Mouse (Mus musculus): Measurements from ENCODE around the gene 0610010F05Rik. TPM values are rescaled to one million over a fixed set of nuclear protein-coding genes. Genes with fewer than 3 reads are reported as not detected.

Gene 0610010F05Rik
- polyA plus RNA-seq, 1 experiment from 2014 or later = 172 TPM

- Histone ChIP-seq H3K4me1 (ENCODE audit: control insufficient read depth, insufficient read depth, low read length) (peaks cover 7% of the 10 kb centered on the region; the same call in 1 of the 2 replicates), H3K9me3 (ENCODE audit: control insufficient read depth, low read length) (no peaks in the 10 kb centered on the region), H3K27me3 (ENCODE audit: control insufficient read depth, insufficient read depth, low read length) (peaks cover 4% of the 10 kb centered on the region; the same call in 1 of the 2 replicates), H3K4me3 (ENCODE audit: low read depth, low read length) (peak within 1 kb of the TSS; percentile 81), H3K27ac (ENCODE audit: low read depth, low read length) (peak within 1 kb of the TSS; percentile 93), H3K4me2 (ENCODE audit: low read depth, low read length) (peak within 1 kb of the TSS; percentile 74), H3K36me3 (ENCODE audit: control insufficient read depth, insufficient read depth, low read length) (no peaks in the 10 kb centered on the region), H3K9ac (replicated peaks; ENCODE audit: low read depth, low read length) (peak within 1 kb of the TSS; percentile 80)
- ATAC-seq (ENCODE audit: low read depth) = peak; percentile 98
- WGBS = under 1% methylated on average over 49 of the region's 49 CpGs
Measured at GRCm38 (mm10) chr11:23665798-23666501, 32.5 kb upstream of the 0610010F05Rik start, which contains the start of gene Pex13. Gene Pex13 (minus strand): TSS chr11:23665959.

GRCm38 (mm10) chr11:23665311-23665786 lies 31.9 kb upstream of the 0610010F05Rik start, which contains the start of gene Pus10:
Gene Pus10 (plus strand): TSS chr11:23665674.
- WGBS = under 1% methylated on average over 34 of the region's 40 CpGs
- H3K36me3 ChIP-seq (ENCODE audit: control insufficient read depth, insufficient read depth, low read length) = no peaks in the 10 kb centered on the region

GRCm38 (mm10) chr11:23664232-23664631 lies 30.8 kb upstream of the 0610010F05Rik start:
- H3K36me3 ChIP-seq (ENCODE audit: control insufficient read depth, insufficient read depth, low read length) = no peaks in the 10 kb centered on the region
- H3K4me3 ChIP-seq (ENCODE audit: low read depth, low read length) = no peak overlapping the region
- H3K9me3 ChIP-seq (ENCODE audit: control insufficient read depth, low read length) = no peaks in the 10 kb centered on the region
- H3K4me1 ChIP-seq (ENCODE audit: control insufficient read depth, insufficient read depth, low read length) = peaks cover 7% of the 10 kb centered on the region; the same call in 1 of the 2 replicates
- no peak overlapping the region for H3K4me2 ChIP-seq (ENCODE audit: low read depth, low read length)
- ATAC-seq (ENCODE audit: low read depth) = no peak
- no peak overlapping the region for H3K27ac ChIP-seq (ENCODE audit: low read depth, low read length)
- no peak overlapping the region for H3K9ac ChIP-seq (replicated peaks; ENCODE audit: low read depth, low read length)
- H3K27me3 ChIP-seq (ENCODE audit: control insufficient read depth, insufficient read depth, low read length) = peaks cover 4% of the 10 kb centered on the region; the same call in 1 of the 2 replicates

More at GRCm38 (mm10) chr11:23665311-23665786, 31.9 kb upstream of the 0610010F05Rik start, which contains the start of gene Pus10:
- ATAC-seq (ENCODE audit: low read depth) = peak; percentile 63
- H3K27ac ChIP-seq (ENCODE audit: low read depth, low read length) = peak within 1 kb of the TSS; percentile 93
- H3K9ac ChIP-seq (replicated peaks; ENCODE audit: low read depth, low read length) = peak within 1 kb of the TSS; percentile 80
- H3K4me1 ChIP-seq (ENCODE audit: control insufficient read depth, insufficient read depth, low read length) = peaks cover 7% of the 10 kb centered on the region; the same call in 1 of the 2 replicates
- peak within 1 kb of the TSS; percentile 81 for H3K4me3 ChIP-seq (ENCODE audit: low read depth, low read length)
- peaks cover 4% of the 10 kb centered on the region; the same call in 1 of the 2 replicates for H3K27me3 ChIP-seq (ENCODE audit: control insufficient read depth, insufficient read depth, low read length)
- no peaks in the 10 kb centered on the region for H3K9me3 ChIP-seq (ENCODE audit: control insufficient read depth, low read length)
- peak within 1 kb of the TSS; percentile 74 for H3K4me2 ChIP-seq (ENCODE audit: low read depth, low read length)

- no peaks in the 10 kb centered on the region for H3K4me1 ChIP-seq (ENCODE audit: control insufficient read depth, insufficient read depth, low read length)
- H3K27me3 ChIP-seq (ENCODE audit: control insufficient read depth, insufficient read depth, low read length) = no peaks in the 10 kb centered on the region
- 93% methylated on average over 2 of the region's 2 CpGs for WGBS
- no peak for ATAC-seq (ENCODE audit: low read depth)
- H3K4me2 ChIP-seq (ENCODE audit: low read depth, low read length) = no peak overlapping the region
- H3K9me3 ChIP-seq (ENCODE audit: control insufficient read depth, low read length) = no peaks in the 10 kb centered on the region
- no peaks in the 10 kb centered on the region for H3K36me3 ChIP-seq (ENCODE audit: control insufficient read depth, insufficient read depth, low read length)
- no peak overlapping the region for H3K27ac ChIP-seq (ENCODE audit: low read depth, low read length)
- no peak overlapping the region for H3K4me3 ChIP-seq (ENCODE audit: low read depth, low read length)
- H3K9ac ChIP-seq (replicated peaks; ENCODE audit: low read depth, low read length) = no peak overlapping the region
Measured at GRCm38 (mm10) chr11:23657791-23658190, 24.4 kb upstream of the 0610010F05Rik start.

GRCm38 (mm10) chr11:23653666-23654065 lies 20.2 kb upstream of the 0610010F05Rik start:
- WGBS = 50% methylated on average over 3 of the region's 3 CpGs
- Histone ChIP-seq H3K4me3 (ENCODE audit: low read depth, low read length) (no peak overlapping the region), H3K9me3 (ENCODE audit: control insufficient read depth, low read length) (no peaks in the 10 kb centered on the region), H3K36me3 (ENCODE audit: control insufficient read depth, insufficient read depth, low read length) (peaks cover 8% of the 10 kb centered on the region; the same call in 1 of the 2 replicates), H3K27ac (ENCODE audit: low read depth, low read length) (no peak overlapping the region), H3K4me2 (ENCODE audit: low read depth, low read length) (no peak overlapping the region), H3K27me3 (ENCODE audit: control insufficient read depth, insufficient read depth, low read length) (no peaks in the 10 kb centered on the region), H3K4me1 (ENCODE audit: control insufficient read depth, insufficient read depth, low read length) (no peaks in the 10 kb centered on the region), H3K9ac (replicated peaks; ENCODE audit: low read depth, low read length) (no peak overlapping the region)
- ATAC-seq (ENCODE audit: low read depth) = no peak

- no peak overlapping the region for H3K9ac ChIP-seq (replicated peaks; ENCODE audit: low read depth, low read length)
- peaks cover 8% of the 10 kb centered on the region; the same call in 1 of the 2 replicates for H3K36me3 ChIP-seq (ENCODE audit: control insufficient read depth, insufficient read depth, low read length)
- no peaks in the 10 kb centered on the region for H3K27me3 ChIP-seq (ENCODE audit: control insufficient read depth, insufficient read depth, low read length)
- no peaks in the 10 kb centered on the region for H3K4me1 ChIP-seq (ENCODE audit: control insufficient read depth, insufficient read depth, low read length)
- 87% methylated on average over 3 of the region's 3 CpGs for WGBS
- no peak overlapping the region for H3K27ac ChIP-seq (ENCODE audit: low read depth, low read length)
- H3K4me2 ChIP-seq (ENCODE audit: low read depth, low read length) = no peak overlapping the region
- ATAC-seq (ENCODE audit: low read depth) = no peak
- H3K9me3 ChIP-seq (ENCODE audit: control insufficient read depth, low read length) = no peaks in the 10 kb centered on the region
- no peak overlapping the region for H3K4me3 ChIP-seq (ENCODE audit: low read depth, low read length)
Measured at GRCm38 (mm10) chr11:23647835-23648234, 14.4 kb upstream of the 0610010F05Rik start.

GRCm38 (mm10) chr11:23647431-23647830 lies 14.0 kb upstream of the 0610010F05Rik start:
- Histone ChIP-seq H3K9ac (replicated peaks; ENCODE audit: low read depth, low read length) (no peak overlapping the region), H3K4me3 (ENCODE audit: low read depth, low read length) (no peak overlapping the region), H3K4me2 (ENCODE audit: low read depth, low read length) (no peak overlapping the region), H3K9me3 (ENCODE audit: control insufficient read depth, low read length) (no peaks in the 10 kb centered on the region), H3K4me1 (ENCODE audit: control insufficient read depth, insufficient read depth, low read length) (no peaks in the 10 kb centered on the region), H3K27ac (ENCODE audit: low read depth, low read length) (no peak overlapping the region), H3K27me3 (ENCODE audit: control insufficient read depth, insufficient read depth, low read length) (no peaks in the 10 kb centered on the region), H3K36me3 (ENCODE audit: control insufficient read depth, insufficient read depth, low read length) (peaks cover 8% of the 10 kb centered on the region; the same call in 1 of the 2 replicates)
- ATAC-seq (ENCODE audit: low read depth) = no peak

- peaks cover 5% of the 10 kb centered on the region; the same call in 1 of the 2 replicates for H3K4me1 ChIP-seq (ENCODE audit: control insufficient read depth, insufficient read depth, low read length)
- H3K36me3 ChIP-seq (ENCODE audit: control insufficient read depth, insufficient read depth, low read length) = peaks cover 3% of the 10 kb centered on the region; the same call in 1 of the 2 replicates
- no peaks in the 10 kb centered on the region for H3K9me3 ChIP-seq (ENCODE audit: control insufficient read depth, low read length)
- H3K9ac ChIP-seq (replicated peaks; ENCODE audit: low read depth, low read length) = no peak overlapping the region
- no peak overlapping the region for H3K27ac ChIP-seq (ENCODE audit: low read depth, low read length)
- H3K27me3 ChIP-seq (ENCODE audit: control insufficient read depth, insufficient read depth, low read length) = no peaks in the 10 kb centered on the region
- no peak for ATAC-seq (ENCODE audit: low read depth)
- H3K4me2 ChIP-seq (ENCODE audit: low read depth, low read length) = no peak overlapping the region
- H3K4me3 ChIP-seq (ENCODE audit: low read depth, low read length) = no peak overlapping the region
- WGBS = 55% methylated on average over 8 of the region's 8 CpGs
Measured at GRCm38 (mm10) chr11:23634573-23634972, 1.1 kb upstream of the 0610010F05Rik start.

GRCm38 (mm10) chr11:23633879-23634215 lies 408 bp upstream of the 0610010F05Rik start:
- H3K27ac ChIP-seq (ENCODE audit: low read depth, low read length) = peak overlapping the region; percentile 87
- ATAC-seq (ENCODE audit: low read depth) = no peak
- H3K27me3 ChIP-seq (ENCODE audit: control insufficient read depth, insufficient read depth, low read length) = no peaks in the 10 kb centered on the region
- peaks cover 3% of the 10 kb centered on the region; the same call in 1 of the 2 replicates for H3K36me3 ChIP-seq (ENCODE audit: control insufficient read depth, insufficient read depth, low read length)
- peak overlapping the region; percentile 62 for H3K4me3 ChIP-seq (ENCODE audit: low read depth, low read length)
- peak overlapping the region; percentile 57 for H3K4me2 ChIP-seq (ENCODE audit: low read depth, low read length)
- H3K9ac ChIP-seq (replicated peaks; ENCODE audit: low read depth, low read length) = peak overlapping the region; percentile 85
- no peaks in the 10 kb centered on the region for H3K9me3 ChIP-seq (ENCODE audit: control insufficient read depth, low read length)
- WGBS = 6% methylated on average over 7 of the region's 7 CpGs
- H3K4me1 ChIP-seq (ENCODE audit: control insufficient read depth, insufficient read depth, low read length) = peaks cover 5% of the 10 kb centered on the region; the same call in 1 of the 2 replicates
